Mouse (Mus musculus): ENCODE measurements at regions not wholly inside any gene's neighbourhood (a gene's known extent, or its start where the extent isn't known, plus 50 kb on each side); places are given as distances from the start of the nearest gene placed in this dataset.

GRCm38 (mm10) chr8:126661511-126662142 lies 67.8 kb upstream of the Irf2bp2 start:
- no peak for DNase-seq (ENCODE audit: low spot score)

- DNase-seq (ENCODE audit: low spot score) = no peak
These were observed 67.0 kb upstream of the Irf2bp2 start for GRCm38 (mm10) chr8:126660658-126661316.

- DNase-seq (ENCODE audit: low spot score) = no peak
These were observed 66.2 kb upstream of the Irf2bp2 start for GRCm38 (mm10) chr8:126659691-126660657.

- DNase-seq (ENCODE audit: low spot score) = no peak
These were observed 63.8 kb upstream of the Irf2bp2 start for GRCm38 (mm10) chr8:126657546-126657945.

GRCm38 (mm10) chr8:126656554-126657260 lies 62.9 kb upstream of the Irf2bp2 start:
- DNase-seq (ENCODE audit: low spot score) = no peak

GRCm38 (mm10) chr8:126655565-126655964 lies 61.8 kb upstream of the Irf2bp2 start:
- no peak for DNase-seq (ENCODE audit: low spot score)

- DNase-seq (ENCODE audit: low spot score) = no peak
These were observed 60.6 kb upstream of the Irf2bp2 start for GRCm38 (mm10) chr8:126654353-126654752.

- no peak for DNase-seq (ENCODE audit: low spot score)
These were observed 58.4 kb upstream of the Irf2bp2 start for GRCm38 (mm10) chr8:126652151-126652550.

- DNase-seq (ENCODE audit: low spot score) = no peak
These were observed 57.2 kb upstream of the Irf2bp2 start for GRCm38 (mm10) chr8:126650945-126651344.

- DNase-seq (ENCODE audit: low spot score) = no peak
These were observed 55.5 kb upstream of the Irf2bp2 start for GRCm38 (mm10) chr8:126649305-126649704.

GRCm38 (mm10) chr8:126647350-126647749 lies 53.6 kb upstream of the Irf2bp2 start:
- no peak for DNase-seq (ENCODE audit: low spot score)

GRCm38 (mm10) chr8:126646604-126647311 lies 53.0 kb upstream of the Irf2bp2 start:
- no peak for DNase-seq (ENCODE audit: low spot score)

- DNase-seq (ENCODE audit: low spot score) = no peak
These were observed 50.4 kb upstream of the Irf2bp2 start for GRCm38 (mm10) chr8:126644179-126644578.
